Mouse (Mus musculus) liver, postnatal 0 days (tissue): ENCODE measurements around the gene Rin3.

Experiments used
- CTCF ChIP-seq: sonication (generic); IDR thresholded peaks from 2 replicates; pipeline ENCODE4 v1.5.1; 2016; ENCODE audit warnings: antibody characterized with exemption, low read depth
- EP300 ChIP-seq: IDR thresholded peaks from 2 replicates; pipeline ENCODE4 v1.6.1; 2016; ENCODE audit warnings: antibody characterized with exemption, low read depth, mild to moderate bottlenecking

- no peak for TF ChIP-seq CTCF
- no peak for TF ChIP-seq EP300
Observed at GRCm38 (mm10) chr12:102368066-102368465, 85.2 kb downstream of the Rin3 start.
